Mouse (Mus musculus): ENCODE results near the gene Dnajb4.

DNA sequence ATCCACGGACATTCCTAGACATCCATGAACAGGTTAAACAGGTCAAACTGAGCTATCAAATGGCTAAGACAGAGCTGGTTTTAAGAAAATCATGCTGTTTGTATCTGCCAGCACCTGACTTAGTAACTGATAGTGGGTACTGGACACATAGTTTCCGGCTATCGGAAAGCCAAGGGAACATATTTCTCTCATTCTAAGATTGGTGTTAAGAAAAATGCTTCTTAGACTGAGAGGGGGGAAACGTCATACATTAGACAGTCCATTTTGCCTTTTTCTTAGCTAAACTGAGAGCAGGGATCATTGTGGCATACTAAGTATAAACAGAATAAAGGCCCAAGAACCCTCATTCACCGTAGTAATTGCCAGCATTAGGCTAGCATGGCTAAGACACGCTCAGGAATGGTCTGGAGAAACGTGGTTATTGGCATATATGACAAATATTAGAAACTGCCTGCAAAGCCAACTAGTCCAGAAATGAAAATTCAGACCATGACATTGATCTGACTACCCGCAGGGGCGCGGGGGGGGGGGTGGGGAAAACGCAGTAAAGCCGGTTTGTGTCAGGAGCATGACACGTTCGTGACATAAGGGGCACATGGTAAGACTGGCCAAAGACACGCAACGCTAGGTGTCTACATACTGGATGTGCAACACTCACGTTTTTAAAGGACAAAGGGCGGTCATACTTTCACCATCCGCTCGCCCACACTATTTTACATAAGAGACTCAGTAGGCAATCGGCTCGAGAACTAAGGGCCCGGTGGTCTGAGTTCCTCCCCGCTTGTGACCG lies 730 bp downstream of the Dnajb4 start:
- TF ChIP-seq CTCF (IDR thresholded peaks at IDR 0.05; ENCODE audit: low read depth) (no peak), EP300 (IDR thresholded peaks at IDR 0.05; ENCODE audit: low read depth) (no peak)
